Mouse (Mus musculus): ENCODE data around the gene Polr2a.

Gene Polr2a

GRCm38 (mm10) chr11:69758478-69758970 lies at the start of gene Polr2a:
Polr2a (minus strand) TSS chr11:69758637.
- DNase-seq (ENCODE audit: low spot score in 2 of 2) = peak; percentile 98

GRCm38 (mm10) chr11:69807641-69808040 lies 49.2 kb upstream of the Polr2a start:
- DNase-seq (ENCODE audit: low spot score in 2 of 2) = no peak

- DNase-seq (ENCODE audit: low spot score in 2 of 2) = no peak
Observed at GRCm38 (mm10) chr11:69806378-69806777, 47.9 kb upstream of the Polr2a start.

GRCm38 (mm10) chr11:69804972-69805909 lies 46.8 kb upstream of the Polr2a start, which contains the start of gene Tmem102:
Tmem102 (minus strand) TSS chr11:69805624.
- no peak for DNase-seq (ENCODE audit: low spot score in 2 of 2)

GRCm38 (mm10) chr11:69804652-69804940 lies 46.2 kb upstream of the Polr2a start:
- DNase-seq (ENCODE audit: low spot score in 2 of 2) = peak; percentile 39 to 45

- DNase-seq (ENCODE audit: low spot score in 2 of 2) = peak; percentile 74 to 78
Observed at GRCm38 (mm10) chr11:69803786-69804651, 45.6 kb upstream of the Polr2a start.

GRCm38 (mm10) chr11:69803328-69803727 lies 44.9 kb upstream of the Polr2a start:
- DNase-seq (ENCODE audit: low spot score in 2 of 2) = no peak

- peak; percentile 89 for DNase-seq (ENCODE audit: low spot score in 2 of 2)
Observed at GRCm38 (mm10) chr11:69802648-69803105, 44.2 kb upstream of the Polr2a start.

- no peak for DNase-seq (ENCODE audit: low spot score in 2 of 2)
Observed at GRCm38 (mm10) chr11:69801379-69801977, 43.0 kb upstream of the Polr2a start, which contains the start of gene Fgf11. Fgf11 (minus strand) TSS chr11:69801857.

GRCm38 (mm10) chr11:69800392-69801197 lies 42.2 kb upstream of the Polr2a start:
- DNase-seq (ENCODE audit: low spot score in 2 of 2) = peak in 1 of 2 experiments; percentile 29

GRCm38 (mm10) chr11:69800138-69800391 lies 41.6 kb upstream of the Polr2a start:
- no peak for DNase-seq (ENCODE audit: low spot score in 2 of 2)

GRCm38 (mm10) chr11:69799394-69800137 lies 41.1 kb upstream of the Polr2a start:
- DNase-seq (ENCODE audit: low spot score in 2 of 2) = no peak

GRCm38 (mm10) chr11:69797924-69798323 lies 39.5 kb upstream of the Polr2a start:
- no peak for DNase-seq (ENCODE audit: low spot score in 2 of 2)

- no peak for DNase-seq (ENCODE audit: low spot score in 2 of 2)
Observed at GRCm38 (mm10) chr11:69795983-69796435, 37.6 kb upstream of the Polr2a start.

- peak; percentile 97 to 99 for DNase-seq (ENCODE audit: low spot score in 2 of 2)
Observed at GRCm38 (mm10) chr11:69795168-69795982, 36.9 kb upstream of the Polr2a start, which contains the start of gene Chrnb1. Chrnb1 (minus strand) TSS chr11:69795943.

- no peak for DNase-seq (ENCODE audit: low spot score in 2 of 2)
Observed at GRCm38 (mm10) chr11:69793429-69793828, 35.0 kb upstream of the Polr2a start.

GRCm38 (mm10) chr11:69791420-69791819 lies 33.0 kb upstream of the Polr2a start:
- no peak for DNase-seq (ENCODE audit: low spot score in 2 of 2)

- no peak for DNase-seq (ENCODE audit: low spot score in 2 of 2)
Observed at GRCm38 (mm10) chr11:69789431-69789830, 31.0 kb upstream of the Polr2a start.

- DNase-seq (ENCODE audit: low spot score in 2 of 2) = no peak
Observed at GRCm38 (mm10) chr11:69787306-69787705, 28.9 kb upstream of the Polr2a start.

All from heart, adult 9 months (tissue).